Mouse (Mus musculus) myocyte (in vitro differentiated cells): ENCODE data around the gene Ppara.

Experiments used
- CEBPB ChIP-seq: IDR thresholded peaks from 2 replicates; pipeline ENCODE4 v1.6.1; 2011; ENCODE audit warnings: mild to moderate bottlenecking, moderate library complexity; ENCODE audit not compliant: poor library complexity, insufficient read depth, severe bottlenecking
- E2F4 ChIP-seq: IDR thresholded peaks from one replicate; pipeline ENCODE4 v1.6.1; 2011; ENCODE audit warnings: mild to moderate bottlenecking, control low read depth, moderate library complexity; ENCODE audit not compliant: insufficient read depth
- MAX ChIP-seq: IDR thresholded peaks from one replicate; pipeline ENCODE4 v1.6.1; 2011; ENCODE audit warnings: low read depth, mild to moderate bottlenecking, control low read depth
- MYOD1 ChIP-seq, 3 experiments: IDR thresholded peaks; one replicate each; pipeline ENCODE4 v1.6.1; 2011; ENCODE audit warnings: control low read depth in 2 of 3, low read depth in 2 of 3, mild to moderate bottlenecking in 2 of 3, moderate library complexity in 1 of 3; ENCODE audit not compliant: insufficient read length in 2 of 3, control insufficient read depth in 1 of 3
- MYOG ChIP-seq, 3 experiments: IDR thresholded peaks; one replicate each; pipeline ENCODE4 v1.6.1; 2011; ENCODE audit warnings: control low read depth in 2 of 3, low read depth in 2 of 3, mild to moderate bottlenecking in 2 of 3; ENCODE audit not compliant: insufficient read length in 2 of 3, control insufficient read depth in 1 of 3, insufficient read depth in 1 of 3
- POLR2A ChIP-seq: IDR thresholded peaks from one replicate; pipeline ENCODE4 v1.6.1; 2011; ENCODE audit warnings: low read depth, mild to moderate bottlenecking, control low read depth, moderate library complexity; ENCODE audit not compliant: insufficient read length
- POLR2AphosphoS2 ChIP-seq: IDR thresholded peaks from one replicate; pipeline ENCODE4 v1.6.1; 2011; ENCODE audit warnings: low read depth, control low read depth; ENCODE audit not compliant: insufficient read length
- REST ChIP-seq: IDR thresholded peaks from one replicate; pipeline ENCODE4 v1.6.1; 2011; ENCODE audit warnings: mild to moderate bottlenecking, control low read depth, moderate library complexity; ENCODE audit not compliant: insufficient read depth, insufficient read length
- SRF ChIP-seq: IDR thresholded peaks from one replicate; pipeline ENCODE4 v1.6.1; 2011; ENCODE audit warnings: low read depth; ENCODE audit not compliant: control insufficient read depth, insufficient read length
- TCF12 ChIP-seq: IDR thresholded peaks from one replicate; pipeline ENCODE4 v1.6.1; 2011; ENCODE audit warnings: mild to moderate bottlenecking, control low read depth; ENCODE audit not compliant: poor library complexity, insufficient read depth, severe bottlenecking
- USF1 ChIP-seq: IDR thresholded peaks from one replicate; pipeline ENCODE4 v1.6.1; 2011; ENCODE audit warnings: low read depth, mild to moderate bottlenecking, control low read depth, moderate library complexity

DNA sequence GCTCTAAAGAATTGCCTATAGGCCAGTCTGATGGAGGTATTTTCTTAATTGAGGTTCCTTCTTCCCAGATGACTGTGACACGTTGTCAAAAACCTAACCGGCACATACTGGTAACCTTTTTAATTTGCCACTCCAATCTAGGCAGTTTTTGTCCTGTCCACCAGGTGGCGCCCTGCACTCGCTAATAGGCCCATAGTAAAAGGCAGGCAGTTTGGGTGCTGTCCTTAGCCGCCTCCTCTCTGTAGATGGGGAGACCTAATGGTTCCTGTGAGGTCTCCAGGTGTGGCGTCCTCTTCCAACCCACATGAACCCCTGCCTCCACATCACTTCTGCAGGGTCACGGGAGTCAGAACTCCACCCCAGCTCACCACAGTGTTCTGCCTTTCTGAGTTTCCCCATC is 18.7 kb upstream of the Ppara start:
- no peak for TF ChIP-seq POLR2A
- TF ChIP-seq MYOD1 (IDR thresholded peaks at IDR 0.05; ENCODE audit: control insufficient read depth in 1 of 3, insufficient read length in 2 of 3, low read depth in 2 of 3), result no peak
- no peak for TF ChIP-seq SRF
- no peak for TF ChIP-seq MAX
- TF ChIP-seq CEBPB, result no peak
- no peak for TF ChIP-seq E2F4
- TF ChIP-seq MYOG (IDR thresholded peaks at IDR 0.05; ENCODE audit: control insufficient read depth in 1 of 3, insufficient read depth in 1 of 3, insufficient read length in 2 of 3, low read depth in 2 of 3), result no peak
- no peak for TF ChIP-seq TCF12
- TF ChIP-seq USF1, result no peak
- TF ChIP-seq POLR2AphosphoS2, result no peak
- TF ChIP-seq REST, result no peak
